Mouse (Mus musculus): ENCODE measurements at regions not wholly inside any gene's neighbourhood (a gene's known extent, or its start where the extent isn't known, plus 50 kb on each side); places are given as distances from the start of the nearest gene placed in this dataset.
A peak's percentile ranks its signal among the peaks of the same experiment; 100 is the strongest.
"Not testable (repeated sequence)": the region's sequence is repeated elsewhere in the genome, so short reads cannot be mapped to it uniquely, and the experiment has no call there.

GRCm38 (mm10) chr15:11489116-11489515 is 89.7 kb upstream of the Tars start:
- Histone ChIP-seq H3K9me3 (ENCODE audit: low read length) (0 out of 2 replicates have a peak, but pooled peaks cover 4% of the 10 kb centered on the region), H3K4me3 (ENCODE audit: low read length) (no peak overlapping the region), H3K27me3 (ENCODE audit: insufficient read depth, low read length) (no peaks in the 10 kb centered on the region), H3K4me1 (ENCODE audit: insufficient read depth, low read length) (no peaks in the 10 kb centered on the region), H3K9ac (replicated peaks; ENCODE audit: low read length) (no peak overlapping the region), H3K36me3 (ENCODE audit: insufficient read depth, low read length) (no peaks in the 10 kb centered on the region), H3K4me2 (ENCODE audit: low read depth, low read length) (no peak overlapping the region), H3K27ac (no peak overlapping the region)
- TF ChIP-seq CTCF (IDR thresholded peaks at IDR 0.05; ENCODE audit: low read depth): no peak
- no peak for ATAC-seq
- no peak for DNase-seq (ENCODE audit: low spot score)
- 91% methylated on average over 3 of the region's 3 CpGs for WGBS

- Histone ChIP-seq H3K4me1 (ENCODE audit: insufficient read depth, low read length) (no peaks in the 10 kb centered on the region), H3K27ac (no peak overlapping the region), H3K4me3 (ENCODE audit: low read length) (no peak overlapping the region), H3K4me2 (ENCODE audit: low read depth, low read length) (no peak overlapping the region), H3K36me3 (ENCODE audit: insufficient read depth, low read length) (no peaks in the 10 kb centered on the region), H3K27me3 (ENCODE audit: insufficient read depth, low read length) (no peaks in the 10 kb centered on the region), H3K9me3 (ENCODE audit: low read length) (no peaks in the 10 kb centered on the region), H3K9ac (replicated peaks; ENCODE audit: low read length) (no peak overlapping the region)
- DNase-seq (ENCODE audit: low spot score) (no peak), ATAC-seq (no peak)
- TF ChIP-seq CTCF (IDR thresholded peaks at IDR 0.05; ENCODE audit: low read depth): no peak
- 73% methylated on average over 5 of the region's 5 CpGs for WGBS
These were observed 87.9 kb upstream of the Tars start for GRCm38 (mm10) chr15:11487268-11487783.

- WGBS: 80% methylated on average over 5 of the region's 5 CpGs
- no peak for ATAC-seq
- no peaks in the 10 kb centered on the region for H3K9me3 ChIP-seq (ENCODE audit: low read length)
These were observed 84.5 kb upstream of the Tars start for GRCm38 (mm10) chr15:11483916-11484315.

GRCm38 (mm10) chr15:11479166-11479944 is 79.9 kb upstream of the Tars start:
- DNase-seq (ENCODE audit: low spot score) (peak; percentile 15), ATAC-seq (no peak)
- no peaks in the 10 kb centered on the region for H3K27me3 ChIP-seq (ENCODE audit: insufficient read depth, low read length)
- peak overlapping the region; percentile 24 for H3K4me2 ChIP-seq (ENCODE audit: low read depth, low read length)
- no peaks in the 10 kb centered on the region for H3K36me3 ChIP-seq (ENCODE audit: insufficient read depth, low read length)
- H3K9ac ChIP-seq (replicated peaks; ENCODE audit: low read length): no peak overlapping the region
- no peaks in the 10 kb centered on the region for H3K4me1 ChIP-seq (ENCODE audit: insufficient read depth, low read length)
- 43% methylated on average over 14 of the region's 14 CpGs for WGBS
- no peak overlapping the region for H3K4me3 ChIP-seq (ENCODE audit: low read length)
- H3K9me3 ChIP-seq (ENCODE audit: low read length): no peaks in the 10 kb centered on the region
- no peak for TF ChIP-seq CTCF (IDR thresholded peaks at IDR 0.05; ENCODE audit: low read depth)
- no peak overlapping the region for H3K27ac ChIP-seq

More at GRCm38 (mm10) chr15:11483916-11484315, 84.5 kb upstream of the Tars start:
- Histone ChIP-seq H3K4me2 (ENCODE audit: low read depth, low read length) (no peak overlapping the region), H3K27ac (no peak overlapping the region), H3K36me3 (ENCODE audit: insufficient read depth, low read length) (no peaks in the 10 kb centered on the region), H3K4me3 (ENCODE audit: low read length) (no peak overlapping the region), H3K9ac (replicated peaks; ENCODE audit: low read length) (no peak overlapping the region), H3K27me3 (ENCODE audit: insufficient read depth, low read length) (no peaks in the 10 kb centered on the region), H3K4me1 (ENCODE audit: insufficient read depth, low read length) (no peaks in the 10 kb centered on the region)
- DNase-seq (ENCODE audit: low spot score): no peak
- no peak for TF ChIP-seq CTCF (IDR thresholded peaks at IDR 0.05; ENCODE audit: low read depth)

GRCm38 (mm10) chr15:11476248-11476647 is 76.8 kb upstream of the Tars start:
- H3K4me2 ChIP-seq (ENCODE audit: low read depth, low read length): no peak overlapping the region
- DNase-seq (ENCODE audit: low spot score) (no peak), ATAC-seq (no peak)

GRCm38 (mm10) chr15:11463341-11463740 is 63.9 kb upstream of the Tars start:
- no peak for TF ChIP-seq CTCF (IDR thresholded peaks at IDR 0.05; ENCODE audit: low read depth)
- no peaks in the 10 kb centered on the region for H3K9me3 ChIP-seq (ENCODE audit: low read length)
- H3K4me2 ChIP-seq (ENCODE audit: low read depth, low read length): no peak overlapping the region
- H3K4me3 ChIP-seq (ENCODE audit: low read length): no peak overlapping the region
- no peaks in the 10 kb centered on the region for H3K4me1 ChIP-seq (ENCODE audit: insufficient read depth, low read length)
- WGBS: 84% methylated on average over 2 of the region's 2 CpGs
- no peak overlapping the region for H3K9ac ChIP-seq (replicated peaks; ENCODE audit: low read length)
- ATAC-seq (no peak), DNase-seq (ENCODE audit: low spot score) (no peak)
- no peaks in the 10 kb centered on the region for H3K36me3 ChIP-seq (ENCODE audit: insufficient read depth, low read length)
- H3K27ac ChIP-seq: no peak overlapping the region
- H3K27me3 ChIP-seq (ENCODE audit: insufficient read depth, low read length): no peaks in the 10 kb centered on the region

More at GRCm38 (mm10) chr15:11476248-11476647, 76.8 kb upstream of the Tars start:
- H3K27me3 ChIP-seq (ENCODE audit: insufficient read depth, low read length): no peaks in the 10 kb centered on the region
- H3K4me1 ChIP-seq (ENCODE audit: insufficient read depth, low read length): no peaks in the 10 kb centered on the region
- no peak overlapping the region for H3K9ac ChIP-seq (replicated peaks; ENCODE audit: low read length)
- TF ChIP-seq CTCF (IDR thresholded peaks at IDR 0.05; ENCODE audit: low read depth): no peak
- no peak overlapping the region for H3K27ac ChIP-seq
- 83% methylated on average over 3 of the region's 3 CpGs for WGBS
- no peaks in the 10 kb centered on the region for H3K36me3 ChIP-seq (ENCODE audit: insufficient read depth, low read length)
- no peaks in the 10 kb centered on the region for H3K9me3 ChIP-seq (ENCODE audit: low read length)
- no peak overlapping the region for H3K4me3 ChIP-seq (ENCODE audit: low read length)

GRCm38 (mm10) chr15:11461575-11461974 is 62.1 kb upstream of the Tars start:
- H3K27me3 ChIP-seq (ENCODE audit: insufficient read depth, low read length): not testable (repeated sequence)
- WGBS: 42% methylated on average over 2 of the region's 2 CpGs

More at GRCm38 (mm10) chr15:11461575-11461974, 62.1 kb upstream of the Tars start:
- not testable (repeated sequence) for ATAC-seq; H3K27ac ChIP-seq; H3K4me2 ChIP-seq (ENCODE audit: low read depth, low read length); DNase-seq (ENCODE audit: low spot score); H3K36me3 ChIP-seq (ENCODE audit: insufficient read depth, low read length); H3K9ac ChIP-seq (replicated peaks; ENCODE audit: low read length); H3K9me3 ChIP-seq (ENCODE audit: low read length); H3K4me3 ChIP-seq (ENCODE audit: low read length); H3K4me1 ChIP-seq (ENCODE audit: insufficient read depth, low read length)
